Mouse (Mus musculus): ENCODE measurements around the gene Noto. TPM values are rescaled to one million over a fixed set of nuclear protein-coding genes. Genes with fewer than 3 reads are reported as not detected.

Gene Noto
- polyA plus RNA-seq, 2 experiments = not detected

DNA sequence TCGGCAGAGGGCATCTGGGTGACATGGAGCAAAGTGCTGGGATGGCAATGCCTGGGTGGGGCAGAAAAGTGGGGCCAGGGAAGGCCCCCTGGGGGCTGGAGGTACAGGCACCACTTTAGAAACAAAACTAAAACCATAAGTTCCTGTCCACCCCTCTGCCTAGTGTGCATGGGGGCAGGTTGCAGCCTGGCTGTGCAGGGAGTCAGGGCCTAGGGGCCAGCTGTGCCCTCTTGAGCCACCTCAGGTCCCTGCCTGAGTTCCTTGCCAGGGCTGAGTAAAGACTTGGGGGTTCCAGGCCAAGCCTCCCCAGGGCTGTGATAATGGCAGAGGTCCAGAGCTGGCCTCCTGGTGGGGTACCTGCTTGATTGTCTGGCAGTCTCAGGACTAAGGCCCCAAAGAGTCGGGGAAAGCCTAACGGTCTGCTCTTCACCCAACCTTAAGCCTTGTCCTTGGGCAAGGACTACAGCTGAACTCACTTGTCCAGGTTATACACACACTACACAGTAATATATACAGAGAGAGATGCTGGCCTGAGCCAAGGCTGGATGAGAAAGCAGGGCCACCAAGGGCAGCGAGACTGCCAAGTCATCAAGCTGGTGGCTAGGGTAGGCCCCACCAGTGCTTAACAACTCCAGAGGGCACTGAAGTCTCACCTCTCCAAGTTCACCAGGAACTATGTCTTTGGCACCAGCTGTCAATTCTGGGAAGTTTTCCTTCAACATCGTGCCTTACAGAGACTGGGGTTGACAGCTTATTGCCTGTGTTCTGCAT, 46.2 kb downstream of the Noto start:
- TF ChIP-seq EP300 (IDR thresholded peaks at IDR 0.05; ENCODE audit: low read depth) (no peak), CTCF (IDR thresholded peaks at IDR 0.05; ENCODE audit: low read depth) (no peak)
- no peak for DNase-seq (ENCODE audit: low read depth in 3 of 3, low spot score in 3 of 3)
- peaks cover 44% of the 10 kb centered on the region for H3K36me3 ChIP-seq (replicated peaks; ENCODE audit: control insufficient read depth, insufficient read depth, low read depth)
- no peak overlapping the region for H3K27ac ChIP-seq
- ATAC-seq (ENCODE audit: insufficient read depth) = 0 out of 2 replicates have a peak, but pooled peaks have one; percentile 26
- no peak overlapping the region for H3K9ac ChIP-seq (replicated peaks)
- H3K4me1 ChIP-seq (replicated peaks; ENCODE audit: control insufficient read depth in 2 of 2, insufficient read depth in 2 of 2, low read length in 1 of 2) = no peaks in the 10 kb centered on the region
- H3K9me3 ChIP-seq (ENCODE audit: control insufficient read depth, low read length) = no peaks in the 10 kb centered on the region
- no peaks in the 10 kb centered on the region for H3K27me3 ChIP-seq (ENCODE audit: control insufficient read depth, insufficient read depth, low read length)
- no peak overlapping the region for H3K4me3 ChIP-seq (ENCODE audit: insufficient read depth in 1 of 2, low read depth in 2 of 2, low read length in 2 of 2)
- 66% methylated on average over 5 of the region's 5 CpGs for WGBS (ENCODE audit: insufficient replicate concordance)
- no peak overlapping the region for H3K4me2 ChIP-seq (ENCODE audit: low read depth)

DNA sequence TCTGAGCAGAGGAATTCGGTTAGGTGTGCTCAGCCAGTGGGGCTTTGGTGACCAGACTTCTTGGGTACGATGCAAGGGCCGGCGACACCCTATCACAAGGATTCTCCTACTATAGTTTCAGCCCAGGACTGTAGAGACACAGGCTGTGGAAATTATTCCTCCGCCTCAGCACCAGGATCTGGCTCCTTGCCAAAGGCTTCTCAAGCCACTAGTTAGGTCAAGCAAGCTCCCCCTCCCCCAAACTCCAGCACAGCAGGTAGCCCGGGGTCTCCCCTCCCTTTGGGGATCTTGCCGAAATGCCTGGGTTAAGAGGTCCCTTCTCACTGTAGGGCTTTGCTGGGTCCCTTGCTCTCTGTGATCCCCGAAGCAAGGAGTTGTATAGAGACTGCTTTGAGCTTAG, 48.3 kb downstream of the Noto start:
- Histone ChIP-seq H3K4me2 (ENCODE audit: low read depth) (no peak overlapping the region), H3K4me1 (replicated peaks; ENCODE audit: control insufficient read depth in 2 of 2, insufficient read depth in 2 of 2, low read length in 1 of 2) (no peaks in the 10 kb centered on the region), H3K9ac (replicated peaks) (no peak overlapping the region), H3K27me3 (ENCODE audit: control insufficient read depth, insufficient read depth, low read length) (no peaks in the 10 kb centered on the region; the same call in 1 of the 2 replicates), H3K36me3 (replicated peaks; ENCODE audit: control insufficient read depth, insufficient read depth, low read depth) (peaks cover 24% of the 10 kb centered on the region), H3K9me3 (ENCODE audit: control insufficient read depth, low read length) (no peaks in the 10 kb centered on the region), H3K4me3 (ENCODE audit: insufficient read depth in 1 of 2, low read depth in 2 of 2, low read length in 2 of 2) (no peak overlapping the region), H3K27ac (no peak overlapping the region)
- ATAC-seq (ENCODE audit: insufficient read depth) = no peak
- 52% methylated on average over 8 of the region's 8 CpGs for WGBS (ENCODE audit: insufficient replicate concordance)
- TF ChIP-seq CTCF (IDR thresholded peaks at IDR 0.05; ENCODE audit: low read depth) (no peak), EP300 (IDR thresholded peaks at IDR 0.05; ENCODE audit: low read depth) (no peak)
- DNase-seq (ENCODE audit: low read depth in 3 of 3, low spot score in 3 of 3) = no peak

DNA sequence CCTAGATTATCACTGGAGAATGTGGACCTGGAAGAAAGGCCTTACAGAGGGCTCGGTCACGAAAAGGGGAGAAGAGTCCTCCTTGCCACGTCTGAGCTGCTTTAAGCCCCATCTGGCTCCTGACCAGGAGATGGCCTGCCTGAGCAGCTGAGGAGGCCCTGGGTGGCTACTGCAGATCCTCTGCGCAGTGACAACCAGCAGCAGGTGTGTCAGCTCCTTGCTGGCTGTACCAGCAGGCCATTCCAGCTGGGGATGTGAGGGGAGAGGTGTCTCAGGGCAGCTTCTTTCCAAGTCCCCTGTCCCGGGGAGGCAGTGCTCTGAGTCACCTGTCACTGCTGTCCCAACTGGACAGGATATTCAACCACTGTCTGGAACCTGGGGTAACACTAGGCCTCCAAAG, 48.9 kb downstream of the Noto start:
- Histone ChIP-seq H3K9ac (replicated peaks) (no peak overlapping the region), H3K4me3 (ENCODE audit: insufficient read depth in 1 of 2, low read depth in 2 of 2, low read length in 2 of 2) (no peak overlapping the region), H3K4me2 (ENCODE audit: low read depth) (no peak overlapping the region), H3K27me3 (ENCODE audit: control insufficient read depth, insufficient read depth, low read length) (no peaks in the 10 kb centered on the region; the same call in 1 of the 2 replicates), H3K4me1 (replicated peaks; ENCODE audit: control insufficient read depth in 2 of 2, insufficient read depth in 2 of 2, low read length in 1 of 2) (no peaks in the 10 kb centered on the region), H3K9me3 (ENCODE audit: control insufficient read depth, low read length) (no peaks in the 10 kb centered on the region), H3K36me3 (replicated peaks; ENCODE audit: control insufficient read depth, insufficient read depth, low read depth) (peaks cover 19% of the 10 kb centered on the region), H3K27ac (no peak overlapping the region)
- 38% methylated on average over 5 of the region's 5 CpGs for WGBS (ENCODE audit: insufficient replicate concordance)
- ATAC-seq (ENCODE audit: insufficient read depth) (no peak), DNase-seq (ENCODE audit: low read depth in 3 of 3, low spot score in 3 of 3) (no peak)
- TF ChIP-seq EP300 (IDR thresholded peaks at IDR 0.05; ENCODE audit: low read depth) (no peak), CTCF (IDR thresholded peaks at IDR 0.05; ENCODE audit: low read depth) (no peak)

DNA sequence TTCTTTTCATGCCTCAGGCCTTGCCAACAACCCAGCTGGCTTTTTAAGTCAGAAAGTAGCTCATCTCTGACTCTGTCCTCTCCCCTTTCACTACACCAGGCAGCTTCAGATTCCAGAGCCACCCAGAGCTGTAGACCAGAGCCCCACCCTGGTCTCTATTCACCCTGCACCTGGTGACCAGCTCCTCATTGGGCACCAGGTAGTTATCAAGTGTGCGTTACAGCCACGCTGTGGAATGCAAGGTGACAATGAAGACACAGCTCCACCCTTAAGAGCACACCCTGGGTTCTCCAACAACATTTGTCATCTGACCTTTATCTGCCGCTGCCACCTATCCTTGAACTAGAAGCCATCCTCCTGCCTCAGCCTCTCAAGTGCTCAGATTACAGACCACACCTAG, 51.9 kb downstream of the Noto start:
- Histone ChIP-seq H3K27me3 (ENCODE audit: control insufficient read depth, insufficient read depth, low read length) (no peaks in the 10 kb centered on the region; the same call in 1 of the 2 replicates), H3K9me3 (ENCODE audit: control insufficient read depth, low read length) (no peaks in the 10 kb centered on the region), H3K4me3 (ENCODE audit: insufficient read depth in 1 of 2, low read depth in 2 of 2, low read length in 2 of 2) (no peak overlapping the region), H3K36me3 (replicated peaks; ENCODE audit: control insufficient read depth, insufficient read depth, low read depth) (no peaks in the 10 kb centered on the region), H3K4me1 (replicated peaks; ENCODE audit: control insufficient read depth in 2 of 2, insufficient read depth in 2 of 2, low read length in 1 of 2) (no peaks in the 10 kb centered on the region), H3K9ac (replicated peaks) (no peak overlapping the region), H3K27ac (no peak overlapping the region), H3K4me2 (ENCODE audit: low read depth) (no peak overlapping the region)
- TF ChIP-seq EP300 (IDR thresholded peaks at IDR 0.05; ENCODE audit: low read depth) (no peak), CTCF (IDR thresholded peaks at IDR 0.05; ENCODE audit: low read depth) (no peak)
- DNase-seq (ENCODE audit: low read depth in 3 of 3, low spot score in 3 of 3) = no peak
- ATAC-seq (ENCODE audit: insufficient read depth) = no peak
- WGBS (ENCODE audit: insufficient replicate concordance) = 56% methylated on average over 3 of the region's 3 CpGs

DNA sequence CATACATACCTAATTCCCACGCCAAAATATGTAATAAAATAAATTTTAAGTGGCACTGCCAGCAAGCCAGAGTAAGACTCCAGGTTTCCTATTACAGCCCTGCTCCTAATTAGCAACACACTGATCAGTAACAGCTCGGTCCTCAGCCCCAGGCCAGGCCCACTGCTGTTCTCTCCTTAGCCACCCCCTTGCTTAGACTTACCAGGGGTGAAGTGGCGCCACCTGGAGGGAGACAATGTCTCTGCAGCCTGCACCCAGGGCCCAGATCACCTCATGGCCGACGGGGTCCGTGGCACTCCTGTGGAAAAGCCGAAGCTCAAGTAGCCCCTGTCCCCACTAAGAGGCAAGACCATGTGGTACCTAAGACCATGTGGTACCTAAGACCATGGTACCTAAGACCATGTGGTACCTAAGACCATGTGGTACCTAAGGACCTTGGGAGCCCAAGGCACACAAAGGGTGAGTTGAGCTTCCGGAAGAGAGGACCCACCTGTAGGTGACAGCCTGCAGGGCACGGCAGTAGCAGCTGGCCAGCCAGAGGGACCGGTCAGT, 53.8 kb downstream of the Noto start:
- no peaks in the 10 kb centered on the region for H3K4me1 ChIP-seq (replicated peaks; ENCODE audit: control insufficient read depth in 2 of 2, insufficient read depth in 2 of 2, low read length in 1 of 2)
- H3K9me3 ChIP-seq (ENCODE audit: control insufficient read depth, low read length) = no peaks in the 10 kb centered on the region
- peaks cover 3% of the 10 kb centered on the region; the same call in 1 of the 2 replicates for H3K27me3 ChIP-seq (ENCODE audit: control insufficient read depth, insufficient read depth, low read length)
- no peak overlapping the region for H3K9ac ChIP-seq (replicated peaks)
- no peak overlapping the region for H3K27ac ChIP-seq
- no peak for DNase-seq (ENCODE audit: low read depth in 3 of 3, low spot score in 3 of 3)
- no peak overlapping the region for H3K4me2 ChIP-seq (ENCODE audit: low read depth)
- peak; percentile 83 for TF ChIP-seq CTCF (IDR thresholded peaks at IDR 0.05; ENCODE audit: low read depth)
- TF ChIP-seq EP300 (IDR thresholded peaks at IDR 0.05; ENCODE audit: low read depth) = no peak
- H3K36me3 ChIP-seq (replicated peaks; ENCODE audit: control insufficient read depth, insufficient read depth, low read depth) = no peaks in the 10 kb centered on the region
- 26% methylated on average over 10 of the region's 10 CpGs for WGBS (ENCODE audit: insufficient replicate concordance)
- no peak overlapping the region for H3K4me3 ChIP-seq (ENCODE audit: insufficient read depth in 1 of 2, low read depth in 2 of 2, low read length in 2 of 2)
- ATAC-seq (ENCODE audit: insufficient read depth) = no peak
